10 mouse cellular contexts compared by ENCODE assay signal in genomic region chr17:7269151-7269806, GRCm38 (mm10). TPM values are rescaled to one million over a fixed set of nuclear protein-coding genes. Genes with fewer than 3 reads are reported as not detected.
DNase-seq lines count a peak whose midpoint lies in the region; ATAC-seq and TF ChIP-seq lines count a peak whose summit lies in the region.
"Had no signal": no experiment of that assay in that cellular context is flagged by ENCODE, and none has a peak within 500 bp of the region (broad histone marks: within the 10 kb centered on the region; RNA-seq: fewer than 3 reads in every experiment).

No protein-coding gene starts in this region.

- H3K9me3 ChIP-seq in neural tube, embryonic 13.5 days: no peaks in the 10 kb centered on the region

- peak; percentile 19 for DNase-seq in embryo, embryonic 9.5 days (ENCODE audit: extremely low spot score)
- no peak for DNase-seq in embryo, embryonic 10.5 days (ENCODE audit: low spot score)
- no peak for DNase-seq in neural tube, embryonic 10.5 days (ENCODE audit: extremely low spot score, low spot score)
- peak; percentile 13 for DNase-seq in liver, adult 2 months (ENCODE audit: extremely low read depth, low read depth, low spot score)
- peak; percentile 63 for DNase-seq in testis, postnatal 14 days (ENCODE audit: low spot score)
- no peak for DNase-seq in adrenal gland, postnatal 14 days

- peaks cover 43% of the 10 kb centered on the region for H3K4me1 ChIP-seq in neural tube, embryonic 13.5 days (replicated peaks)
- peaks cover 3% of the 10 kb centered on the region for H3K4me1 ChIP-seq in liver, adult 2 months (ENCODE audit: control insufficient read depth, insufficient read depth, low read length)

- H3K36me3 ChIP-seq in neural tube, embryonic 13.5 days: peaks cover 6% of the 10 kb centered on the region; the same call in 1 of the 2 replicates
- no peaks in the 10 kb centered on the region for H3K36me3 ChIP-seq in liver, adult 2 months (ENCODE audit: control insufficient read depth, insufficient read depth, low read length)

- no peak for ATAC-seq in neural tube, embryonic 13.5 days (ENCODE audit: low read depth)
- ATAC-seq in activated CD4-positive, CD25-positive, alpha-beta regulatory T cell, adult 4 months: no peak

- H3K27me3 ChIP-seq in neural tube, embryonic 13.5 days: no peaks in the 10 kb centered on the region
- no peaks in the 10 kb centered on the region for H3K27me3 ChIP-seq in liver, adult 2 months (ENCODE audit: control insufficient read depth, insufficient read depth, low read length)

- no peak for TF ChIP-seq CTCF in liver, adult 2 months (IDR thresholded peaks at IDR 0.05; ENCODE audit: low read depth, low read length)

- H3K4me3 ChIP-seq in neural tube, embryonic 13.5 days: no peak overlapping the region
- no peak overlapping the region for H3K4me3 ChIP-seq in liver, adult 2 months (ENCODE audit: insufficient read depth, low read depth, low read length)
- H3K4me3 ChIP-seq: layer of hippocampus, adult 2 months had no signal

- no peak overlapping the region for H3K9ac ChIP-seq in neural tube, embryonic 13.5 days
- no peak overlapping the region for H3K9ac ChIP-seq in liver, adult 2 months (ENCODE audit: low read depth, low read length)

- no peak for TF ChIP-seq POLR2A in liver, adult 2 months (IDR thresholded peaks at IDR 0.05; ENCODE audit: extremely low read depth, insufficient read depth, low read length)

- no peak overlapping the region for H3K4me2 ChIP-seq in neural tube, embryonic 13.5 days

- no peaks in the 10 kb centered on the region for H3K79me2 ChIP-seq in liver, adult 2 months (ENCODE audit: control insufficient read depth, insufficient read depth, low read length)

- 71% methylated on average over 12 of the region's 12 CpGs for whole genome bisulfite sequencing in neural tube, embryonic 13.5 days
- WGBS in liver, adult 2 months: 52% methylated on average over 12 of the region's 12 CpGs

- peak overlapping the region; percentile 30 for H3K27ac ChIP-seq in neural tube, embryonic 13.5 days (replicated peaks)
- H3K27ac ChIP-seq in liver, adult 2 months (replicated peaks; ENCODE audit: insufficient read depth, low read depth, low read length): no peak overlapping the region
- H3K27ac ChIP-seq: layer of hippocampus, adult 2 months; macrophage had no signal

RNA-seq across cellular contexts. Expression of gene Tcp10a, which starts 55.2 kb away (rescaled TPM):
- 0.08 TPM in 1 of 2 replicates, not detected in the other for polyA plus RNA-seq in neural tube, embryonic 13.5 days (2015; fragmentation: Nextera tagmentation; extraction: Ambion mirVana)
- not detected in 2 replicates for total RNA-seq in liver, adult 2 months (2014; rRNA removed)
- polyA plus RNA-seq in liver, adult 2 months (2012; rRNA removed): 0.07 TPM in 1 of 2 replicates, not detected in the other
- polyA plus RNA-seq in activated CD4-positive, CD25-positive, alpha-beta regulatory T cell, adult 4 months (2017; shearing (Covaris generic)): not detected
- not detected in 2 replicates for total RNA-seq in adrenal gland, postnatal 14 days (2021)
- polyA plus RNA-seq: macrophage had no signal

Comparison
In these comparisons a context has a peak if more than half of its experiments do, and no peak if none do; other contexts are left out.
1. DNase-seq: peak in embryo, embryonic 9.5 days (single experiment), liver, adult 2 months (single experiment) and testis, postnatal 14 days (single experiment); none in embryo, embryonic 10.5 days (single experiment), neural tube, embryonic 10.5 days (single experiment) and adrenal gland, postnatal 14 days (single experiment).